Mouse (Mus musculus): Measurements from ENCODE around the gene Pop7. TPM values are rescaled to one million over a fixed set of nuclear protein-coding genes. Genes with fewer than 3 reads are reported as not detected.

Gene Pop7
- polyA plus RNA-seq, 1 experiment from 2014 or later: 55.1 TPM

- Histone ChIP-seq H3K9ac (ENCODE audit: low read depth, low read length) (no peak overlapping the region), H3K4me1 (replicated peaks; ENCODE audit: insufficient read depth, low read length) (0 out of 2 replicates have a peak, but pooled peaks cover 3% of the 10 kb centered on the region), H3K4me3 (replicated peaks; ENCODE audit: low read depth, low read length) (peak overlapping the region; percentile 3; the same call in 1 of the 2 replicates), H3K36me3 (ENCODE audit: insufficient read depth, low read length) (no peaks in the 10 kb centered on the region), H3K27me3 (ENCODE audit: insufficient read depth, low read length) (peaks cover 8% of the 10 kb centered on the region; the same call in 1 of the 2 replicates), H3K9me3 (replicated peaks; ENCODE audit: low read length) (no peaks in the 10 kb centered on the region), H3K4me2 (ENCODE audit: low read length) (peak overlapping the region; percentile 46), H3K27ac (no peak overlapping the region)
- DNase-seq (ENCODE audit: low spot score): no peak
- WGBS: 3% methylated on average over 17 of the region's 17 CpGs
- 0 out of 2 replicates have a peak, but pooled peaks have one; percentile 27 for ATAC-seq (replicated peaks; ENCODE audit: low FRiP score, low read depth)
- no peak for TF ChIP-seq CTCF (IDR thresholded peaks at IDR 0.05; ENCODE audit: low read depth)
Observed at GRCm38 (mm10) chr5:137485851-137486155, 16.5 kb downstream of the Pop7 start.

- ATAC-seq (replicated peaks; ENCODE audit: low FRiP score, low read depth): no peak
- Histone ChIP-seq H3K9ac (ENCODE audit: low read depth, low read length) (no peak overlapping the region), H3K9me3 (replicated peaks; ENCODE audit: low read length) (no peaks in the 10 kb centered on the region), H3K4me1 (replicated peaks; ENCODE audit: insufficient read depth, low read length) (0 out of 2 replicates have a peak, but pooled peaks cover 3% of the 10 kb centered on the region), H3K36me3 (ENCODE audit: insufficient read depth, low read length) (no peaks in the 10 kb centered on the region), H3K27ac (no peak overlapping the region), H3K4me2 (ENCODE audit: low read length) (peak overlapping the region; percentile 46), H3K27me3 (ENCODE audit: insufficient read depth, low read length) (peaks cover 8% of the 10 kb centered on the region; the same call in 1 of the 2 replicates), H3K4me3 (replicated peaks; ENCODE audit: low read depth, low read length) (peak overlapping the region; percentile 3; the same call in 1 of the 2 replicates)
- TF ChIP-seq CTCF (IDR thresholded peaks at IDR 0.05; ENCODE audit: low read depth): no peak
- no peak for DNase-seq (ENCODE audit: low spot score)
- WGBS: 13% methylated on average over 30 of the region's 30 CpGs
Observed at GRCm38 (mm10) chr5:137485071-137485850, 17.1 kb downstream of the Pop7 start.

- H3K4me1 ChIP-seq (replicated peaks; ENCODE audit: insufficient read depth, low read length): 0 out of 2 replicates have a peak, but pooled peaks cover 3% of the 10 kb centered on the region
- no peak overlapping the region for H3K9ac ChIP-seq (ENCODE audit: low read depth, low read length)
- no peaks in the 10 kb centered on the region for H3K9me3 ChIP-seq (replicated peaks; ENCODE audit: low read length)
- no peak overlapping the region for H3K27ac ChIP-seq
- H3K27me3 ChIP-seq (ENCODE audit: insufficient read depth, low read length): peaks cover 8% of the 10 kb centered on the region; the same call in 1 of the 2 replicates
- H3K36me3 ChIP-seq (ENCODE audit: insufficient read depth, low read length): no peaks in the 10 kb centered on the region
- 41% methylated on average over 8 of the region's 8 CpGs for WGBS
- no peak overlapping the region for H3K4me2 ChIP-seq (ENCODE audit: low read length)
- no peak for TF ChIP-seq CTCF (IDR thresholded peaks at IDR 0.05; ENCODE audit: low read depth)
- H3K4me3 ChIP-seq (replicated peaks; ENCODE audit: low read depth, low read length): no peak overlapping the region
- DNase-seq (ENCODE audit: low spot score) (no peak), ATAC-seq (replicated peaks; ENCODE audit: low FRiP score, low read depth) (no peak)
Observed at GRCm38 (mm10) chr5:137481897-137482296, 20.4 kb downstream of the Pop7 start.

GRCm38 (mm10) chr5:137481138-137481537, 21.2 kb downstream of the Pop7 start:
- Histone ChIP-seq H3K4me3 (replicated peaks; ENCODE audit: low read depth, low read length) (no peak overlapping the region), H3K9me3 (replicated peaks; ENCODE audit: low read length) (no peaks in the 10 kb centered on the region), H3K36me3 (ENCODE audit: insufficient read depth, low read length) (no peaks in the 10 kb centered on the region), H3K27me3 (ENCODE audit: insufficient read depth, low read length) (peaks cover 8% of the 10 kb centered on the region; the same call in 1 of the 2 replicates), H3K4me1 (replicated peaks; ENCODE audit: insufficient read depth, low read length) (0 out of 2 replicates have a peak, but pooled peaks cover 3% of the 10 kb centered on the region), H3K4me2 (ENCODE audit: low read length) (no peak overlapping the region), H3K9ac (ENCODE audit: low read depth, low read length) (no peak overlapping the region), H3K27ac (no peak overlapping the region)
- peak; percentile 86 for TF ChIP-seq CTCF (IDR thresholded peaks at IDR 0.05; ENCODE audit: low read depth)
- DNase-seq (ENCODE audit: low spot score): peak; percentile 94
- no peak for ATAC-seq (replicated peaks; ENCODE audit: low FRiP score, low read depth)

GRCm38 (mm10) chr5:137476964-137477363, 25.4 kb downstream of the Pop7 start, which contains the start of gene Zan:
Gene Zan (minus strand): TSS chr5:137477064.
- 80% methylated on average over 5 of the region's 5 CpGs for WGBS
- Histone ChIP-seq H3K27ac (no peak within 1 kb of the TSS), H3K9me3 (replicated peaks; ENCODE audit: low read length) (no peaks in the 10 kb centered on the region), H3K4me2 (ENCODE audit: low read length) (no peak within 1 kb of the TSS), H3K27me3 (ENCODE audit: insufficient read depth, low read length) (no peaks in the 10 kb centered on the region), H3K4me3 (replicated peaks; ENCODE audit: low read depth, low read length) (no peak within 1 kb of the TSS), H3K4me1 (replicated peaks; ENCODE audit: insufficient read depth, low read length) (0 out of 2 replicates have a peak, but pooled peaks cover 2% of the 10 kb centered on the region), H3K9ac (ENCODE audit: low read depth, low read length) (no peak within 1 kb of the TSS), H3K36me3 (ENCODE audit: insufficient read depth, low read length) (no peaks in the 10 kb centered on the region)
- TF ChIP-seq CTCF (IDR thresholded peaks at IDR 0.05; ENCODE audit: low read depth): no peak
- DNase-seq (ENCODE audit: low spot score) (no peak), ATAC-seq (replicated peaks; ENCODE audit: low FRiP score, low read depth) (no peak)

- H3K27me3 ChIP-seq (ENCODE audit: insufficient read depth, low read length): no peaks in the 10 kb centered on the region
- H3K27ac ChIP-seq: no peak overlapping the region
- 33% methylated on average over 2 of the region's 2 CpGs for WGBS
- no peak overlapping the region for H3K4me3 ChIP-seq (replicated peaks; ENCODE audit: low read depth, low read length)
- no peaks in the 10 kb centered on the region for H3K36me3 ChIP-seq (ENCODE audit: insufficient read depth, low read length)
- no peak for TF ChIP-seq CTCF (IDR thresholded peaks at IDR 0.05; ENCODE audit: low read depth)
- H3K4me1 ChIP-seq (replicated peaks; ENCODE audit: insufficient read depth, low read length): no peaks in the 10 kb centered on the region
- DNase-seq (ENCODE audit: low spot score) (no peak), ATAC-seq (replicated peaks; ENCODE audit: low FRiP score, low read depth) (no peak)
- H3K9ac ChIP-seq (ENCODE audit: low read depth, low read length): no peak overlapping the region
- no peaks in the 10 kb centered on the region for H3K9me3 ChIP-seq (replicated peaks; ENCODE audit: low read length)
- no peak overlapping the region for H3K4me2 ChIP-seq (ENCODE audit: low read length)
Observed at GRCm38 (mm10) chr5:137474351-137474750, 28.0 kb downstream of the Pop7 start.
